Mouse (Mus musculus) lung, postnatal 0 days (tissue): ENCODE data around the gene Trmt112. TPM values are rescaled to one million over a fixed set of nuclear protein-coding genes. Genes with fewer than 3 reads are reported as not detected.

Experiments
- ATAC-seq: fragments of 200-750 bp; cut with Nextera tagmentation; 2 replicates; pipeline ENCODE4 v1.8.0; 2017; ENCODE audit warnings: moderate library complexity
- DNase-seq: peaks from one replicate; pipeline ENCODE4 v3.0.0-alpha.2; 2016; ENCODE audit warnings: low spot score
- H3K27ac ChIP-seq: fragments of 300-500 bp; sonication (generic); 2 replicates; pipeline ENCODE4 v1.5.1; 2014; ENCODE audit warnings: antibody characterized with exemption, mild to moderate bottlenecking, low read length, mixed read lengths
- H3K27me3 ChIP-seq: fragments of 300-500 bp; sonication (generic); replicated peaks from 2 replicates; pipeline ENCODE4 v1.6.1; 2014; ENCODE audit warnings: low read length, mixed read lengths; ENCODE audit not compliant: insufficient read depth
- H3K36me3 ChIP-seq: fragments of 300-500 bp; sonication (generic); 2 replicates; pipeline ENCODE4 v1.6.1; 2014; ENCODE audit warnings: low read length, mixed read lengths; ENCODE audit not compliant: insufficient read depth
- H3K4me1 ChIP-seq: fragments of 300-500 bp; sonication (generic); 2 replicates; pipeline ENCODE4 v1.6.1; 2014; ENCODE audit warnings: antibody characterized with exemption, low read depth, low read length, mixed read lengths; ENCODE audit not compliant: insufficient read depth
- H3K4me2 ChIP-seq: fragments of 300-500 bp; sonication (generic); replicated peaks from 2 replicates; pipeline ENCODE4 v1.6.1; 2014; ENCODE audit warnings: low read depth, mild to moderate bottlenecking, low read length, moderate library complexity, mixed read lengths
- H3K4me3 ChIP-seq: fragments of 300-500 bp; sonication (generic); 2 replicates; pipeline ENCODE4 v1.5.1; 2014; ENCODE audit warnings: low read depth, low read length
- H3K9ac ChIP-seq: fragments of 300-500 bp; sonication (generic); replicated peaks from 2 replicates; pipeline ENCODE4 v1.6.1; 2014; ENCODE audit warnings: low read depth, mild to moderate bottlenecking
- H3K9me3 ChIP-seq: fragments of 300-500 bp; sonication (generic); 2 replicates; pipeline ENCODE4 v1.6.1; 2016; ENCODE audit warnings: low read length, mixed read lengths
- CTCF ChIP-seq: IDR thresholded peaks from 2 replicates; pipeline ENCODE4 v1.5.1; 2016; ENCODE audit warnings: antibody characterized with exemption, mild to moderate bottlenecking
- EP300 ChIP-seq: IDR thresholded peaks from 2 replicates; pipeline ENCODE4 v1.6.1; 2016; ENCODE audit warnings: antibody characterized with exemption, mild to moderate bottlenecking, control low read depth
- WGBS: fragments of 180-500 bp; shearing (Covaris S2); extraction: QIAGEN DNeasy Blood & Tissue Kit; methylation state at CpG from one replicate; pipeline ENCODE4 v1.1.7; 2014; 5-methylcytosine and 5-hydroxymethylcytosine counted together
- polyA plus RNA-seq: library from polyadenylated mRNA; unstranded; fragments of >200 nt; fragmentation: Nextera tagmentation; extraction: Ambion mirVana; gene quantifications from 2 replicates; pipeline ENCODE4 v1.2.1, GENCODE M21; 2015

Gene Trmt112
- polyA plus RNA-seq, 1 experiment from 2014 or later, result 93.3 TPM

GRCm38 (mm10) chr19:6913036-6913435, 3.5 kb downstream of the Trmt112 start:
- WGBS, result 77% methylated on average over 6 of the region's 6 CpGs
- DNase-seq (no peak), ATAC-seq (no peak)
- H3K9ac ChIP-seq, result no peak overlapping the region
- no peaks in the 10 kb centered on the region for H3K9me3 ChIP-seq
- H3K27me3 ChIP-seq, result no peaks in the 10 kb centered on the region
- H3K4me3 ChIP-seq, result no peak overlapping the region
- TF ChIP-seq CTCF (no peak), EP300 (no peak)
- no peak overlapping the region for H3K27ac ChIP-seq
- H3K4me2 ChIP-seq, result no peak overlapping the region
- H3K36me3 ChIP-seq, result peaks cover 4% of the 10 kb centered on the region; the same call in 1 of the 2 replicates
- no peaks in the 10 kb centered on the region; the same call in 1 of the 2 replicates for H3K4me1 ChIP-seq

GRCm38 (mm10) chr19:6913991-6914390, 4.5 kb downstream of the Trmt112 start:
- Histone ChIP-seq H3K27ac (no peak overlapping the region), H3K9ac (no peak overlapping the region), H3K36me3 (peaks cover 4% of the 10 kb centered on the region; the same call in 1 of the 2 replicates), H3K4me2 (no peak overlapping the region), H3K4me1 (no peaks in the 10 kb centered on the region; the same call in 1 of the 2 replicates), H3K9me3 (no peaks in the 10 kb centered on the region), H3K4me3 (no peak overlapping the region), H3K27me3 (no peaks in the 10 kb centered on the region)
- TF ChIP-seq EP300 (no peak), CTCF (no peak)
- DNase-seq, result no peak
- 75% methylated on average over 11 of the region's 11 CpGs for WGBS
- no peak for ATAC-seq

- H3K27ac ChIP-seq, result no peak overlapping the region
These were observed 5.0 kb downstream of the Trmt112 start for GRCm38 (mm10) chr19:6914540-6914939.

GRCm38 (mm10) chr19:6915276-6915675, 5.8 kb downstream of the Trmt112 start:
- DNase-seq (no peak), ATAC-seq (no peak)
- TF ChIP-seq CTCF (no peak), EP300 (no peak)
- H3K4me3 ChIP-seq, result no peak overlapping the region
- H3K27me3 ChIP-seq, result no peaks in the 10 kb centered on the region
- H3K9ac ChIP-seq, result no peak overlapping the region
- no peak overlapping the region for H3K4me2 ChIP-seq
- H3K27ac ChIP-seq, result no peak overlapping the region
- 67% methylated on average over 4 of the region's 4 CpGs for WGBS
- H3K4me1 ChIP-seq, result peaks cover 5% of the 10 kb centered on the region
- H3K9me3 ChIP-seq, result no peaks in the 10 kb centered on the region
- peaks cover 4% of the 10 kb centered on the region; the same call in 1 of the 2 replicates for H3K36me3 ChIP-seq

More at GRCm38 (mm10) chr19:6914540-6914939, 5.0 kb downstream of the Trmt112 start:
- H3K9ac ChIP-seq, result no peak overlapping the region
- no peak for TF ChIP-seq CTCF
- TF ChIP-seq EP300, result no peak
- peaks cover 4% of the 10 kb centered on the region; the same call in 1 of the 2 replicates for H3K36me3 ChIP-seq
- no peak for DNase-seq
- 90% methylated on average over 9 of the region's 9 CpGs for WGBS
- H3K27me3 ChIP-seq, result no peaks in the 10 kb centered on the region
- ATAC-seq, result no peak
- H3K9me3 ChIP-seq, result no peaks in the 10 kb centered on the region
- H3K4me1 ChIP-seq, result no peaks in the 10 kb centered on the region
- no peak overlapping the region for H3K4me2 ChIP-seq
- H3K4me3 ChIP-seq, result no peak overlapping the region

- Histone ChIP-seq H3K27me3 (no peaks in the 10 kb centered on the region), H3K9me3 (no peaks in the 10 kb centered on the region), H3K36me3 (peaks cover 4% of the 10 kb centered on the region; the same call in 1 of the 2 replicates), H3K27ac (no peak overlapping the region), H3K4me3 (no peak overlapping the region), H3K9ac (no peak overlapping the region), H3K4me1 (peaks cover 11% of the 10 kb centered on the region), H3K4me2 (no peak overlapping the region)
- 74% methylated on average over 4 of the region's 4 CpGs for WGBS
- TF ChIP-seq CTCF (no peak), EP300 (no peak)
- ATAC-seq, result no peak
- no peak for DNase-seq
These were observed 7.0 kb downstream of the Trmt112 start for GRCm38 (mm10) chr19:6916496-6916895.

- 86% methylated on average over 4 of the region's 4 CpGs for WGBS
- DNase-seq, result no peak
These were observed 8.8 kb downstream of the Trmt112 start for GRCm38 (mm10) chr19:6918321-6918720.

GRCm38 (mm10) chr19:6919431-6919830, 9.9 kb downstream of the Trmt112 start:
- Histone ChIP-seq H3K4me1 (peaks cover 15% of the 10 kb centered on the region), H3K9me3 (no peaks in the 10 kb centered on the region), H3K27ac (no peak overlapping the region), H3K4me2 (no peak overlapping the region), H3K27me3 (no peaks in the 10 kb centered on the region; the same call in 1 of the 2 replicates), H3K9ac (no peak overlapping the region), H3K36me3 (no peaks in the 10 kb centered on the region), H3K4me3 (no peak overlapping the region)
- TF ChIP-seq EP300 (no peak), CTCF (no peak)
- DNase-seq (no peak), ATAC-seq (no peak)

More at GRCm38 (mm10) chr19:6918321-6918720, 8.8 kb downstream of the Trmt112 start:
- Histone ChIP-seq H3K9ac (no peak overlapping the region), H3K4me1 (peaks cover 15% of the 10 kb centered on the region), H3K27ac (no peak overlapping the region), H3K4me3 (no peak overlapping the region), H3K4me2 (no peak overlapping the region), H3K27me3 (no peaks in the 10 kb centered on the region; the same call in 1 of the 2 replicates), H3K36me3 (no peaks in the 10 kb centered on the region), H3K9me3 (no peaks in the 10 kb centered on the region)
- no peak for ATAC-seq
- TF ChIP-seq EP300 (no peak), CTCF (no peak)
